Mouse (Mus musculus): ENCODE results near the gene Ptpn11.

The Ptpn11 gene

GRCm38 (mm10) chr5:121126051-121126450 lies 65.1 kb downstream of the Ptpn11 start:
- DNase-seq (ENCODE audit: low spot score in 2 of 2): peak in 1 of 2 experiments; percentile 43

- DNase-seq (ENCODE audit: low spot score in 2 of 2): no peak
These were observed 65.6 kb downstream of the Ptpn11 start for GRCm38 (mm10) chr5:121125563-121125962.

GRCm38 (mm10) chr5:121124208-121125185 lies 66.7 kb downstream of the Ptpn11 start:
- no peak for DNase-seq (ENCODE audit: low spot score in 2 of 2)

- no peak for DNase-seq (ENCODE audit: low spot score in 2 of 2)
These were observed 67.8 kb downstream of the Ptpn11 start for GRCm38 (mm10) chr5:121123399-121123798.

- DNase-seq (ENCODE audit: low spot score in 2 of 2): no peak
These were observed 68.6 kb downstream of the Ptpn11 start for GRCm38 (mm10) chr5:121122577-121122976.

GRCm38 (mm10) chr5:121122036-121122435 lies 69.2 kb downstream of the Ptpn11 start:
- no peak for DNase-seq (ENCODE audit: low spot score in 2 of 2)

- DNase-seq (ENCODE audit: low spot score in 2 of 2): no peak
These were observed 71.7 kb downstream of the Ptpn11 start for GRCm38 (mm10) chr5:121119331-121120034.

GRCm38 (mm10) chr5:121118345-121118744 lies 72.9 kb downstream of the Ptpn11 start:
- DNase-seq (ENCODE audit: low spot score in 2 of 2): no peak

GRCm38 (mm10) chr5:121116941-121117340 lies 74.3 kb downstream of the Ptpn11 start:
- no peak for DNase-seq (ENCODE audit: low spot score in 2 of 2)

- peak in 1 of 2 experiments; percentile 40 for DNase-seq (ENCODE audit: low spot score in 2 of 2)
These were observed 75.6 kb downstream of the Ptpn11 start for GRCm38 (mm10) chr5:121115391-121116157.

GRCm38 (mm10) chr5:121114151-121114550 lies 77.0 kb downstream of the Ptpn11 start:
- no peak for DNase-seq (ENCODE audit: low spot score in 2 of 2)

- DNase-seq (ENCODE audit: low spot score in 2 of 2): no peak
These were observed 78.8 kb downstream of the Ptpn11 start for GRCm38 (mm10) chr5:121112390-121112789.

GRCm38 (mm10) chr5:121111106-121111915 lies 79.9 kb downstream of the Ptpn11 start:
- DNase-seq (ENCODE audit: low spot score in 2 of 2): no peak

- no peak for DNase-seq (ENCODE audit: low spot score in 2 of 2)
These were observed 82.0 kb downstream of the Ptpn11 start for GRCm38 (mm10) chr5:121109185-121109584.

GRCm38 (mm10) chr5:121106913-121107312 lies 84.3 kb downstream of the Ptpn11 start:
- DNase-seq (ENCODE audit: low spot score in 2 of 2): no peak

GRCm38 (mm10) chr5:121100886-121101580 lies 90.2 kb downstream of the Ptpn11 start:
- DNase-seq (ENCODE audit: low spot score in 2 of 2): no peak

- no peak for DNase-seq (ENCODE audit: low spot score in 2 of 2)
These were observed 91.1 kb downstream of the Ptpn11 start for GRCm38 (mm10) chr5:121100095-121100494.

- DNase-seq (ENCODE audit: low spot score in 2 of 2): no peak
These were observed 93.2 kb downstream of the Ptpn11 start for GRCm38 (mm10) chr5:121097970-121098369.

- no peak for DNase-seq (ENCODE audit: low spot score in 2 of 2)
These were observed 94.5 kb downstream of the Ptpn11 start for GRCm38 (mm10) chr5:121096744-121097143.

GRCm38 (mm10) chr5:121093281-121093680 lies 97.9 kb downstream of the Ptpn11 start:
- no peak for DNase-seq (ENCODE audit: low spot score in 2 of 2)

All from cerebellum, postnatal 4 days (tissue).